Mouse (Mus musculus) spleen, postnatal 36 days (tissue): ENCODE results near the gene Nxn.

Source experiments
- DNase-seq, 2 experiments: peaks; one replicate each; pipeline ENCODE4 v3.0.0; 2022; ENCODE audit warnings: low spot score in 2 of 2, mixed read lengths in 1 of 2

Nxn gene

GRCm38 (mm10) chr11:76332240-76332639 lies 66.7 kb downstream of the Nxn start:
- no peak for DNase-seq

DNA sequence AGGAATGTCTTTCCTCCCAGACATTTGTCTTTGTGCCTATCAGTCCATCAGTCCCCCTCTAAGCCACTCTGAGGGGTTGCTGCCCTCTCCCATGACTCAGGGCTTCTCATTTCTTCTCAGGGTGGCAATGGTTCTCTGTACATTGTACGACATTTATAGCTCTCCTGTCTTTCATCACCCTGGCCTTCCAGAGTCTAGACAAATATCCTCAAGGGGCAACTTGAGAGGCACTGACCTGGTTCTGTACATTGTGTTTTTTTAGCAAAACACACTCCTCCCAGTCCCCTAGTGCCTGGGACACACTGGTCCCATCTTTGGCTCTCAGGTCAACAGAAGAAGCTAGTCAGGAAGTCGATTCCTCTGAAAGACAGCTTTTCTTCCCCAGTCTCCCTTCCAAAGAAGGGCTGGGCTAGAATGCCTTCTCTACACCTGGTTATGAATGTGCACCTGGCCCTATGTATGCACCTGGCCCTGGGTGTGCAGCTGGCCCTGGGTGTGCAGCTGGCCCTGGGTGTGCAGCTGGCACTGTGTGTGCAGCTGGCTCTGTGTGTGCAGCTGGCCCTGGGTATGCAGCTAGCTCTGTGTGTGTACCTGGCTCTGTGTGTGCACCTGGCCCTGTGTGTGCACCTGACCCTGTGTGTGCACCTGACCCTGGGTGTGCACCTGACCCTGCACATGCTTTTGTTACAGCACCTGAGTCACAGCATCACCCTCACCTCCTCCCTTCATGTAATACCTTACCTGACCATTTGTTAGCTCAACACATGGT lies 70.2 kb downstream of the Nxn start:
- DNase-seq: no peak

- no peak for DNase-seq
Measured at GRCm38 (mm10) chr11:76328084-76328483, 70.9 kb downstream of the Nxn start.

GRCm38 (mm10) chr11:76326672-76327071 lies 72.3 kb downstream of the Nxn start:
- no peak for DNase-seq

DNA sequence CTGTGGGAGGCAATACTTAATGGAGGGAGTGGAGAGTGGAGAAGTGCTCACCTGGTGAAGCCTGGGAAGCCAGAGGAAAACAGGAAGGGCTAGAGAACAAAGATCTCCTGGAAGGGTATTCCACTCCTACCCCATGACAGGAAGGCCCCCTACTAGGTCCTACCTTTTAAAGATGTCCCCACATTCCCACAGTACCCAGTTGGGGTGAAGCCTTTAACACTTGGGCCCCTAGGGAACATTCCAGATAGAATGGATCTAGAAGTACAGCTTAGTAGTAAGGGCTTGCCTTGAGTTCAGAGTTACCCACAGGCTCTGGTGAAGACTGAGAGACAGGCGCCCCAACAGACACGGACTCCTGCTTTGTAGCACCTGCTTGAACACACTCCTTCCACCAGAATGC lies 72.9 kb downstream of the Nxn start:
- DNase-seq: no peak

DNA sequence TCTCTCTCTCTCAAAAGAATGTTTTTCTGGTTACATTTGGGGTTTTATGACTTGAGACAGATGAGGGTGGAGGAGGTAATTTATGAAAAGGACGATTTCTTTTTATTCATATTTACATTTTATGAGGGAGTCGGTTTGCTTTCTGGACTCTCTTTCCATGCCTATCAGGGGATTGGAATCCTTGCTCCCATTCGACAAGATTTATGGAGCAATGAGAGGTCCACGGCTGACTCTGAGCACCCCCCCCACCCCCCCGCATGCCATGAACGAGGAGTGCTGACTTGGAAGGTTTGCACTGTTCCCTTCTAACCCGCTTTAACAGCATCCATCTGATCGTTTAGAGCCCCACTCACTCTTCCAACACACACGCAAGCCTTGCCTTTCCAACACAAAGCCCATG lies 74.1 kb downstream of the Nxn start:
- no peak for DNase-seq

GRCm38 (mm10) chr11:76324207-76324606 lies 74.7 kb downstream of the Nxn start:
- no peak for DNase-seq

DNA sequence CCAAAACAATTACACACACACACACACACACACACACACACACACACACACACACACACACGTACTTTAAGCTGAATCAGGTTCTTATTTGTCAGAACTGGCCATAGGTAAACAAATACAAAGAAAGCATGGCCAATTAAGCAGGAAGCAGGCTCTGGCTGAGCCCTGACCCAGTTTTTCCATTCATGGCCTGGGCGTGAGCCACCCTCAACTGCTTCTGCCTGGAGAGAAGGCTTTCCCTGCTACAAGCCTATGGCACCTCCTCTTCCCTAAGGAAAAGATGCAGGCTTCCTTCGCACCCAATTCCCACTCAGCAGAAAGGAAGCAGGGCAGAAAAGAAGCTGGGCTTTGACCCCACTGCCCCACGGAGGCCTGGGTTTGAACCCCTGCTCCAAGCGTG lies 76.0 kb downstream of the Nxn start:
- DNase-seq: no peak

GRCm38 (mm10) chr11:76322081-76322480 lies 76.9 kb downstream of the Nxn start:
- DNase-seq: no peak

GRCm38 (mm10) chr11:76320475-76320874 lies 78.5 kb downstream of the Nxn start:
- DNase-seq: no peak

DNA sequence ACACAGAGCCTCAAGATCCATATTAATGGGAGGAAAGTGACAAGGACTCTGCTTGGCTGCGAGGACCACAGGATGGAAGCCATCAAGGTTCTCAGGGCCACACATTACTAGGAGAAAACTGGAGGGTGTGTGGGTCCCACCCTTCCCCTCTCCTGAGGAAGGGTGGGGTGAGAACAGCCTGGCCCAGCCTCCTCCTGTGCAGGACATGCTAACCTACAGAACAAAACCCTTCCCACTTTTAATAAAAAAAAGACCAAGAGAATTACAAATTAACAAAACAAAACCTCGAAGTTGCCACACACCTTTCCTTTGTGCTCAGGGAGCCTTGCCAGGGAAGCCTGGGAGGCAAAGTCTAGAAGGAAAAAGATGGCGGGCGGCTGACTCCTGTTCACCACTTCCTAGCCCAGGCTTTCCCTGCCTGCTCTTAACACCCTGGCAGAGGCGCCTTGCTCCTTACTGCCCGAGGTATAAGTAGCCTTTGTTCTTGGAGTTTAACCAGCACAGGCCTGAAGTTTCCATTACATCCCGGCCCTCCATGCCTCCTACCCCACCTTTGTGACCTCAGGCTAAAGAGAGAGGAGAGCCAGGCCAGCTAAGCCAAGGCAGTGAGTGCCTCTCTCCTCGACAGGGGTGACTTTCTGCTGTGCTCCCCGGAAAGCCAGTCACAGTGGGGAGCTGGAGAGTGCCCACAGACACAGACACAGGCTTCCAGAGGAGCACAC lies 79.1 kb downstream of the Nxn start:
- no peak for DNase-seq

GRCm38 (mm10) chr11:76317904-76318303 lies 81.0 kb downstream of the Nxn start:
- no peak for DNase-seq

DNA sequence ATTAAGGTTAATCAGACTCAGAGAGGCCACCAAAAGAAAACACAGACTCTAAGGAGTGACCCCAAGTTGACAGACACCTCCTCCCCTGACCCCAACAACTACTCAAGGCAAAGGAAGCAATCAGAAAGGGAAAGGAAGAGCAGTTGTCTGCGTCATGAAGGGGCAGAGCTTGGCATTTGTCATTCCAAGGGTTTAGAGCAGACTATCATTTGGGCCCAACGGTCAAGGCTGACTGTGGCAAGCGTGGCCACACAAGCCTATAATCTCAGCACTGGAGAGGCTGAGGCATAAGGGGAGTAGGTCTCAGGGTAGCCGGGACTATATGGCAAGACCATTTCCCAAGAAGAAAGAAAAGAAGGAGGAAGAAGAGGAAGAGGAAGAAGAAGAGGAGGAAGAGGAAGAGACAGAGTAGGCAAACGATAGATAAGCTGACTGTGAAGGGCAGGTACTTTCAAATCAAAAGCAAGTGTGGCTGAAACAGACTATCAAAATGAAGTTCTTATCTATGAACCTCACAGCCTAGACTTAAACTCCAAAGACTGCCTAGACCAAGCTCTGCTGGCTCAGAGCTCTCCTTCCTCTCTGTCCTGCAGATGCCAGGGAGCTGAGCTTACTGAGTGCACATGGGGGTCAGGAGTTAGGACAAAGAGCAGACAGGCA lies 83.0 kb downstream of the Nxn start:
- DNase-seq: no peak

DNA sequence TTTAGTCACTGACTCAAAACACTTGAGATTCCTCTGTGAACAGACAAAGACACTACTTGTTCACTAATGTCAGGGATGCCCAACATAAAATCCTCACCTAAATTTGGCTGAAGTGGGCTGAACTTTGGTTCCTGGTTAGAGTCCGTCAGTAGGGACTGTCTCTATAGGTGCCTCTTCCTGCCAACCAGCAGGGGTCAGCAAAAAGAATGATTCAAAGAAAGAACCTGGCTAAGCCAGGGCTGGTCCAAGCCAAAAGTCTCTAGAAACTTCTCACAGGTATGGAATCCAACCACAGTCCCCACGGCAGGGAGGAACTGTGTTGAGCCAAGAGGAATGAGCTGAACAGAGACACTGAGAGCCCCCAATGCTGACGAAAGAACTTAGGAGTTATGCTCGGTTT lies 84.2 kb downstream of the Nxn start:
- no peak for DNase-seq

DNA sequence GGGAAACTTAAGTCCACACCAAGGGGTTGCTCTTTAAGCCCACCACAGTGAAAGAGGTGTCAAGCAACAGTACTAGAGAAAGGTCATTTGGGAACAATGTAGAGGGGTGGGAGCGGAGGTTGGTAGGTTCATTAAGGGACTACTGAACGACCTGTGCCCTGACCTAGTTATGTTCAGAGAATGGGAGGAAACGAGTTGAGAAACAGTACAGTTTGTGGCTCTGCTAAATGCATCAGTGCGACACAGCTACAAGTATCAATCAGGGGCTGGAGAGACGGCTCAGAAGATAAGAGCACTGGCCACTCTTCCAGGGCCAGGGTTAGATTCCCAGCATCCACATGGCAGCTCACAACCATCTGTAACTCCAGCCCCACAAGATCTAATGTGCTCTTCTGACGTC lies 84.8 kb downstream of the Nxn start:
- DNase-seq: no peak

DNA sequence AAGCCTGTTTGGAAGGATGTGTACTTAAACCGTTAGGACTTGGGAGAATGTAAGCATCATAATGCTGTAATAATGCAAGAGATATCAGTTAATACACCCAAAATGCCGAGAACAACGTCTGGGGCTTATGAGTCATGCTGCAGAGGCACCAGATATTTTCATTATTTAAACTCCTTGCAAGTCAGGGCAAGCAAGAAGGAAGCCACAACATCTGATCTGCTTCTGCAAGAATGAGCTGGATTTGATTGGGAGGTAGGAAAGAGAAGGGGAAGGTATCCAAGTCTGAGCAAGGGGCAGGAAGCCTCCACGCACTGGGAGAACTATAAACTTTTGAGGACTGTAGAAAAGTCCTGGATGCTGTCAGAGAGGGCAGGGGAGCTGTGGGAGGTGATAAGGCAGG lies 86.1 kb downstream of the Nxn start:
- DNase-seq: no peak

GRCm38 (mm10) chr11:76311224-76312000 lies 87.5 kb downstream of the Nxn start:
- DNase-seq: no peak

DNA sequence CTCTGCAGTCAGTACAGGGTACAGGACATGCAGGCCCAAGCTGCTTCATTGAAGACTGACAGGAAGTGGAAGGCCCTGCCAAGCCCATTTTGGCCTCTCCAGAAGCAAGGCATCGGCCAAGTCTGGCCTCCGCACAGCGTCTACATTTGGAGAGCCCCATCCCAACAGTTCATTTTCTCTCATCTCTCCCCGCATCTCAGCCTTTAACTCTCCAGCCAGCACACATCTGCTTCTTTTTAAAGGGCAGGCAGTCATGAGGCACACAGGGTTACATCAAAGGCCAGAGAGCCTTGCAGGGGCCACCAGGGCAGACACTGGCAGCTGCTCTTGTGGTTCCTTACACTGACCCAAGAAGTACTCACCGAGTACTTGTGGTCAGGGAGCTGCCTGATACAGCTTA lies 89.1 kb downstream of the Nxn start:
- no peak for DNase-seq

- DNase-seq: no peak
Measured at GRCm38 (mm10) chr11:76309072-76309471, 89.9 kb downstream of the Nxn start.

DNA sequence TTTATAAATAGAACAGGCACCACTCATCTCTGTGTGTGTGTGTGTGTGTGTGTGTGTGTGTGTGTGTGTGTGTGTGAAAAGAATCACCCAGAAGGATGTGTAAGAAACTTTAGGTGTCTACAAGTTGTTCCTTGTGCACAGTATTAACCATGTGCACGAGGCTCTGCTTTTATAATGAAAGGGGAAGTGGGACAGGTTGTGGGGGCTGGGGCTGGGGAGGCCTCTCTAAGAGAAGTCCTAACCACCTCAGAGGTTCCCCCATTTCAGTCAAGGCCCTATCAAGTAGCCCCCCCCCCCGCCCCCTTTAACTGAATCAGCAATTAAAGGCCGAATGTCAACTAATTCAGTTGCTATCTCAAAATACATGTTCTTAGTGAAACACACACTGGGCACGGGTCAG lies 92.2 kb downstream of the Nxn start:
- DNase-seq: no peak

GRCm38 (mm10) chr11:76305571-76305970 lies 93.4 kb downstream of the Nxn start:
- DNase-seq: no peak

GRCm38 (mm10) chr11:76303368-76303767 lies 95.6 kb downstream of the Nxn start:
- DNase-seq: no peak
